Mouse (Mus musculus) stomach, embryonic 14.5 days (tissue): ENCODE data around the gene Hepacam2. TPM values are rescaled to one million over a fixed set of nuclear protein-coding genes. Genes with fewer than 3 reads are reported as not detected.
"Not testable (repeated sequence)": the region's sequence is repeated elsewhere in the genome, so short reads cannot be mapped to it uniquely, and the experiment has no call there.

Experiments
- ATAC-seq: fragments of 200-750 bp; cut with Nextera tagmentation; 2 replicates; pipeline ENCODE4 v1.8.0; 2017; ENCODE audit warnings: low read depth, moderate TSS enrichment; ENCODE audit not compliant: insufficient number of reproducible peaks, insufficient read depth, low FRiP score
- H3K27ac ChIP-seq: fragments of 300-500 bp; sonication (generic); 2 replicates; pipeline ENCODE4 v1.5.1; 2014; ENCODE audit warnings: mild to moderate bottlenecking, low read length, moderate library complexity, mixed read lengths
- H3K27me3 ChIP-seq: fragments of 300-500 bp; sonication (generic); 2 replicates; pipeline ENCODE4 v1.6.1; 2014; ENCODE audit warnings: low read length, control low read depth, mixed read lengths; ENCODE audit not compliant: control insufficient read depth, insufficient read depth
- H3K36me3 ChIP-seq: fragments of 300-500 bp; sonication (generic); 2 replicates; pipeline ENCODE4 v1.6.1; 2014; ENCODE audit warnings: mild to moderate bottlenecking, control low read depth, low read length, moderate library complexity, mixed read lengths; ENCODE audit not compliant: control insufficient read depth, insufficient read depth
- H3K4me1 ChIP-seq: fragments of 300-500 bp; sonication (generic); 2 replicates; pipeline ENCODE4 v1.6.1; 2014; ENCODE audit warnings: low read length, control low read depth, mixed read lengths; ENCODE audit not compliant: control insufficient read depth, insufficient read depth
- H3K4me2 ChIP-seq: fragments of 300-500 bp; sonication (generic); replicated peaks from 2 replicates; pipeline ENCODE4 v1.6.1; 2014; ENCODE audit warnings: low read depth, low read length, control low read depth
- H3K4me3 ChIP-seq: fragments of 300-500 bp; sonication (generic); 2 replicates; pipeline ENCODE4 v1.5.1; 2014; ENCODE audit warnings: low read depth, low read length, control low read depth
- H3K9ac ChIP-seq: fragments of 300-500 bp; sonication (generic); replicated peaks from 2 replicates; pipeline ENCODE4 v1.6.1; 2014; ENCODE audit warnings: low read depth, mild to moderate bottlenecking, control low read depth, low read length, moderate library complexity, mixed read lengths
- H3K9me3 ChIP-seq: fragments of 300-500 bp; sonication (generic); 2 replicates; pipeline ENCODE4 v1.6.1; 2016; ENCODE audit warnings: low read depth, low read length, control low read depth; ENCODE audit not compliant: control insufficient read depth
- WGBS: fragments of 180-500 bp; shearing (Covaris S2); extraction: QIAGEN DNeasy Blood & Tissue Kit; methylation state at CpG from one replicate; pipeline ENCODE4 v1.1.7; 2014; 5-methylcytosine and 5-hydroxymethylcytosine counted together
- polyA plus RNA-seq: library from polyadenylated mRNA; unstranded; fragments of >200 nt; fragmentation: Nextera tagmentation; extraction: Ambion mirVana; gene quantifications from 2 replicates; pipeline ENCODE4 v1.2.1, GENCODE M21; 2014

The Hepacam2 gene
- polyA plus RNA-seq, 1 experiment from 2014 or later: 2.8 TPM

- Histone ChIP-seq H3K27me3 (no peaks in the 10 kb centered on the region), H3K36me3 (no peaks in the 10 kb centered on the region), H3K9me3 (no peaks in the 10 kb centered on the region), H3K27ac (no peak overlapping the region), H3K9ac (no peak overlapping the region), H3K4me2 (no peak overlapping the region), H3K4me3 (no peak overlapping the region), H3K4me1 (no peaks in the 10 kb centered on the region)
- WGBS: 80% methylated on average over 10 of the region's 10 CpGs
- no peak for ATAC-seq
Observed at GRCm38 (mm10) chr6:3511116-3511515, 13.0 kb upstream of the Hepacam2 start.

- H3K27ac ChIP-seq: no peak overlapping the region
- WGBS: 19% methylated on average over 2 of the region's 2 CpGs
- H3K36me3 ChIP-seq: no peaks in the 10 kb centered on the region
- H3K9me3 ChIP-seq: no peaks in the 10 kb centered on the region
- no peaks in the 10 kb centered on the region for H3K4me1 ChIP-seq
- H3K27me3 ChIP-seq: no peaks in the 10 kb centered on the region
- H3K9ac ChIP-seq: no peak overlapping the region
- H3K4me3 ChIP-seq: no peak overlapping the region
- no peak for ATAC-seq
- no peak overlapping the region for H3K4me2 ChIP-seq
Observed at GRCm38 (mm10) chr6:3509782-3510181, 11.7 kb upstream of the Hepacam2 start.

GRCm38 (mm10) chr6:3508151-3508550 is 10.1 kb upstream of the Hepacam2 start:
- H3K27ac ChIP-seq, H3K4me1 ChIP-seq, H3K4me3 ChIP-seq, ATAC-seq, H3K9ac ChIP-seq, H3K27me3 ChIP-seq, H3K9me3 ChIP-seq, H3K4me2 ChIP-seq, H3K36me3 ChIP-seq: not testable (repeated sequence)
- WGBS: 91% methylated on average over 2 of the region's 2 CpGs

GRCm38 (mm10) chr6:3507078-3507477 is 9.0 kb upstream of the Hepacam2 start:
- no peaks in the 10 kb centered on the region for H3K9me3 ChIP-seq
- no peak for ATAC-seq
- no peaks in the 10 kb centered on the region for H3K27me3 ChIP-seq
- no peaks in the 10 kb centered on the region for H3K36me3 ChIP-seq
- H3K9ac ChIP-seq: no peak overlapping the region
- 66% methylated on average over 4 of the region's 4 CpGs for WGBS
- H3K27ac ChIP-seq: no peak overlapping the region
- no peak overlapping the region for H3K4me2 ChIP-seq
- H3K4me3 ChIP-seq: no peak overlapping the region
- H3K4me1 ChIP-seq: no peaks in the 10 kb centered on the region

GRCm38 (mm10) chr6:3505289-3505688 is 7.2 kb upstream of the Hepacam2 start:
- Histone ChIP-seq H3K4me1 (no peaks in the 10 kb centered on the region), H3K4me2 (no peak overlapping the region), H3K9ac (no peak overlapping the region), H3K36me3 (no peaks in the 10 kb centered on the region), H3K27me3 (no peaks in the 10 kb centered on the region), H3K4me3 (no peak overlapping the region), H3K27ac (no peak overlapping the region), H3K9me3 (no peaks in the 10 kb centered on the region)
- 74% methylated on average over 5 of the region's 5 CpGs for WGBS
- ATAC-seq: no peak

GRCm38 (mm10) chr6:3500286-3500685 is 2.2 kb upstream of the Hepacam2 start:
- H3K9ac ChIP-seq: no peak overlapping the region
- no peaks in the 10 kb centered on the region for H3K36me3 ChIP-seq
- 85% methylated on average over 3 of the region's 3 CpGs for WGBS
- no peak overlapping the region for H3K4me2 ChIP-seq
- no peak overlapping the region for H3K4me3 ChIP-seq
- no peaks in the 10 kb centered on the region for H3K27me3 ChIP-seq
- no peaks in the 10 kb centered on the region for H3K4me1 ChIP-seq
- no peaks in the 10 kb centered on the region for H3K9me3 ChIP-seq
- ATAC-seq: no peak
- no peak overlapping the region for H3K27ac ChIP-seq

GRCm38 (mm10) chr6:3496210-3496609 is 1.9 kb downstream of the Hepacam2 start:
- Histone ChIP-seq H3K9ac (no peak overlapping the region), H3K4me2 (no peak overlapping the region), H3K9me3 (no peaks in the 10 kb centered on the region), H3K36me3 (no peaks in the 10 kb centered on the region), H3K27me3 (no peaks in the 10 kb centered on the region), H3K27ac (no peak overlapping the region), H3K4me3 (no peak overlapping the region), H3K4me1 (no peaks in the 10 kb centered on the region)
- ATAC-seq: no peak
- 4% methylated on average over 2 of the region's 2 CpGs for WGBS

GRCm38 (mm10) chr6:3494285-3494684 is 3.8 kb downstream of the Hepacam2 start:
- 67% methylated on average over 5 of the region's 5 CpGs for WGBS
- ATAC-seq: no peak
- H3K36me3 ChIP-seq: no peaks in the 10 kb centered on the region
- no peak overlapping the region for H3K4me3 ChIP-seq
- no peak overlapping the region for H3K27ac ChIP-seq
- H3K4me1 ChIP-seq: no peaks in the 10 kb centered on the region
- H3K9ac ChIP-seq: no peak overlapping the region
- no peak overlapping the region for H3K4me2 ChIP-seq
- H3K9me3 ChIP-seq: no peaks in the 10 kb centered on the region
- no peaks in the 10 kb centered on the region for H3K27me3 ChIP-seq

- no peak for ATAC-seq
- no peak overlapping the region for H3K27ac ChIP-seq
- H3K9me3 ChIP-seq: no peaks in the 10 kb centered on the region
- no peak overlapping the region for H3K4me3 ChIP-seq
- H3K27me3 ChIP-seq: no peaks in the 10 kb centered on the region
- H3K36me3 ChIP-seq: no peaks in the 10 kb centered on the region
- H3K4me1 ChIP-seq: no peaks in the 10 kb centered on the region
- 73% methylated on average over 1 of the region's 1 CpGs for WGBS
- H3K4me2 ChIP-seq: no peak overlapping the region
- no peak overlapping the region for H3K9ac ChIP-seq
Observed at GRCm38 (mm10) chr6:3487355-3487754, 10.7 kb downstream of the Hepacam2 start.
